Mouse (Mus musculus) lung, postnatal 0 days (tissue): ENCODE data around the gene Hoxc6. TPM values are rescaled to one million over a fixed set of nuclear protein-coding genes. Genes with fewer than 3 reads are reported as not detected.

ENCODE experiments used
- ATAC-seq: fragments of 200-750 bp; cut with Nextera tagmentation; 2 replicates; pipeline ENCODE4 v1.8.0; 2017; ENCODE audit warnings: moderate library complexity
- DNase-seq: peaks from one replicate; pipeline ENCODE4 v3.0.0-alpha.2; 2016; ENCODE audit warnings: low spot score
- H3K27ac ChIP-seq: fragments of 300-500 bp; sonication (generic); 2 replicates; pipeline ENCODE4 v1.5.1; 2014; ENCODE audit warnings: antibody characterized with exemption, mild to moderate bottlenecking, low read length, mixed read lengths
- H3K27me3 ChIP-seq: fragments of 300-500 bp; sonication (generic); replicated peaks from 2 replicates; pipeline ENCODE4 v1.6.1; 2014; ENCODE audit warnings: low read length, mixed read lengths; ENCODE audit not compliant: insufficient read depth
- H3K36me3 ChIP-seq: fragments of 300-500 bp; sonication (generic); 2 replicates; pipeline ENCODE4 v1.6.1; 2014; ENCODE audit warnings: low read length, mixed read lengths; ENCODE audit not compliant: insufficient read depth
- H3K4me1 ChIP-seq: fragments of 300-500 bp; sonication (generic); 2 replicates; pipeline ENCODE4 v1.6.1; 2014; ENCODE audit warnings: antibody characterized with exemption, low read depth, low read length, mixed read lengths; ENCODE audit not compliant: insufficient read depth
- H3K4me2 ChIP-seq: fragments of 300-500 bp; sonication (generic); replicated peaks from 2 replicates; pipeline ENCODE4 v1.6.1; 2014; ENCODE audit warnings: low read depth, mild to moderate bottlenecking, low read length, moderate library complexity, mixed read lengths
- H3K4me3 ChIP-seq: fragments of 300-500 bp; sonication (generic); 2 replicates; pipeline ENCODE4 v1.5.1; 2014; ENCODE audit warnings: low read depth, low read length
- H3K9ac ChIP-seq: fragments of 300-500 bp; sonication (generic); replicated peaks from 2 replicates; pipeline ENCODE4 v1.6.1; 2014; ENCODE audit warnings: low read depth, mild to moderate bottlenecking
- H3K9me3 ChIP-seq: fragments of 300-500 bp; sonication (generic); 2 replicates; pipeline ENCODE4 v1.6.1; 2016; ENCODE audit warnings: low read length, mixed read lengths
- CTCF ChIP-seq: IDR thresholded peaks from 2 replicates; pipeline ENCODE4 v1.5.1; 2016; ENCODE audit warnings: antibody characterized with exemption, mild to moderate bottlenecking
- EP300 ChIP-seq: IDR thresholded peaks from 2 replicates; pipeline ENCODE4 v1.6.1; 2016; ENCODE audit warnings: antibody characterized with exemption, mild to moderate bottlenecking, control low read depth
- WGBS: fragments of 180-500 bp; shearing (Covaris S2); extraction: QIAGEN DNeasy Blood & Tissue Kit; methylation state at CpG from one replicate; pipeline ENCODE4 v1.1.7; 2014; 5-methylcytosine and 5-hydroxymethylcytosine counted together
- polyA plus RNA-seq: library from polyadenylated mRNA; unstranded; fragments of >200 nt; fragmentation: Nextera tagmentation; extraction: Ambion mirVana; gene quantifications from 2 replicates; pipeline ENCODE4 v1.2.1, GENCODE M21; 2015

Hoxc6 gene
- polyA plus RNA-seq, 1 experiment from 2014 or later, result not detected

- WGBS, result 5% methylated on average over 8 of the region's 8 CpGs
- no peaks in the 10 kb centered on the region for H3K9me3 ChIP-seq
- peaks cover 78% of the 10 kb centered on the region for H3K27me3 ChIP-seq
- DNase-seq (no peak), ATAC-seq (no peak)
- H3K27ac ChIP-seq, result no peak overlapping the region
- no peak overlapping the region for H3K9ac ChIP-seq
- H3K4me2 ChIP-seq, result no peak overlapping the region
- no peak overlapping the region for H3K4me3 ChIP-seq
- no peaks in the 10 kb centered on the region for H3K4me1 ChIP-seq
- H3K36me3 ChIP-seq, result no peaks in the 10 kb centered on the region
- TF ChIP-seq EP300 (no peak), CTCF (no peak)
Observed at GRCm38 (mm10) chr15:102963259-102963658, 34.8 kb upstream of the Hoxc6 start.

- no peak overlapping the region for H3K27ac ChIP-seq
- peak overlapping the region; percentile 15; the same call in 1 of the 2 replicates for H3K4me3 ChIP-seq
- 0 out of 2 replicates have a peak overlapping the region, but pooled peaks have one; percentile 14 for H3K4me2 ChIP-seq
- H3K27me3 ChIP-seq, result peaks cover 78% of the 10 kb centered on the region
- no peak for TF ChIP-seq CTCF
- TF ChIP-seq EP300, result no peak
- 2% methylated on average over 28 of the region's 28 CpGs for WGBS
- H3K9ac ChIP-seq, result no peak overlapping the region
- ATAC-seq (peak; percentile 62), DNase-seq (peak; percentile 40)
- H3K9me3 ChIP-seq, result no peaks in the 10 kb centered on the region
- no peaks in the 10 kb centered on the region for H3K4me1 ChIP-seq
- no peaks in the 10 kb centered on the region for H3K36me3 ChIP-seq
Observed at GRCm38 (mm10) chr15:102963671-102964640, 34.1 kb upstream of the Hoxc6 start.

- 5% methylated on average over 26 of the region's 26 CpGs for WGBS
Observed at GRCm38 (mm10) chr15:102965003-102965891, 32.8 kb upstream of the Hoxc6 start.

GRCm38 (mm10) chr15:102965892-102966775, 31.9 kb upstream of the Hoxc6 start:
- DNase-seq, result peak; percentile 79
- H3K4me3 ChIP-seq, result 0 out of 2 replicates have a peak overlapping the region, but pooled peaks have one; percentile 0

More at GRCm38 (mm10) chr15:102965003-102965891, 32.8 kb upstream of the Hoxc6 start:
- Histone ChIP-seq H3K4me1 (no peaks in the 10 kb centered on the region), H3K27ac (no peak overlapping the region), H3K4me2 (no peak overlapping the region), H3K9ac (no peak overlapping the region), H3K9me3 (no peaks in the 10 kb centered on the region), H3K4me3 (no peak overlapping the region), H3K27me3 (peaks cover 80% of the 10 kb centered on the region), H3K36me3 (no peaks in the 10 kb centered on the region)
- ATAC-seq (no peak), DNase-seq (no peak)
- no peak for TF ChIP-seq EP300
- TF ChIP-seq CTCF, result no peak

GRCm38 (mm10) chr15:102966776-102967311, 31.2 kb upstream of the Hoxc6 start, which contains the start of gene Hoxc10:
Hoxc10 (plus strand) TSS chr15:102966796.
- Histone ChIP-seq H3K4me2 (no peak within 1 kb of the TSS), H3K27me3 (peaks cover 81% of the 10 kb centered on the region), H3K9me3 (no peaks in the 10 kb centered on the region), H3K27ac (no peak within 1 kb of the TSS), H3K36me3 (no peaks in the 10 kb centered on the region), H3K4me1 (no peaks in the 10 kb centered on the region), H3K4me3 (0 out of 2 replicates have a peak within 1 kb of the TSS, but pooled peaks have one; percentile 0), H3K9ac (no peak within 1 kb of the TSS)
- TF ChIP-seq CTCF (no peak), EP300 (no peak)
- ATAC-seq (no peak), DNase-seq (no peak)
- WGBS, result 4% methylated on average over 27 of the region's 27 CpGs

More at GRCm38 (mm10) chr15:102965892-102966775, 31.9 kb upstream of the Hoxc6 start:
- Histone ChIP-seq H3K9me3 (no peaks in the 10 kb centered on the region), H3K4me1 (no peaks in the 10 kb centered on the region), H3K9ac (no peak overlapping the region), H3K36me3 (no peaks in the 10 kb centered on the region), H3K27me3 (peaks cover 86% of the 10 kb centered on the region), H3K27ac (no peak overlapping the region), H3K4me2 (no peak overlapping the region)
- peak; percentile 61 for ATAC-seq
- WGBS, result 4% methylated on average over 29 of the region's 30 CpGs
- TF ChIP-seq EP300 (no peak), CTCF (peak; percentile 77)
